Mouse (Mus musculus): ENCODE measurements at regions not wholly inside any gene's neighbourhood (a gene's known extent, or its start where the extent isn't known, plus 50 kb on each side); places are given as distances from the start of the nearest gene placed in this dataset.

DNA sequence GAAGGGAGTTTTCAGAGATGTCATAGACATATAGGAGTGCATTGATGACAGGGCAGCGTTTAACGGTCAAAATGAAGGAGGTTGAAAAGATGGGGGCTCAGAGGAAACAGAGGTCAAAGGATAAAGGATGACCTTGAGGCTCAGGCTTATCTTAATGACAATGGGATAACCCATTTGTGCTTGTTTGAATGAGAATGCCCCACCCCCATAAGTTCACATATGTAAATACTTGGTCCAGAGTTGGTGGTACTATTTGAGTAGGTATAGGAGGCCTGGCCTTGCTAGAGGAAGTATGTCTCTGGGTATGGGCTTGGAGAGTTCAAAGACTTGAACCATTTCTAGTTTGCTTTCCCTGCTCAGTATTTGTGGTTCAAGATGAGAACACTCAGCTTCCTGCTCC is 237.4 kb upstream of the Fbxl7 start:
- no peak for DNase-seq

DNA sequence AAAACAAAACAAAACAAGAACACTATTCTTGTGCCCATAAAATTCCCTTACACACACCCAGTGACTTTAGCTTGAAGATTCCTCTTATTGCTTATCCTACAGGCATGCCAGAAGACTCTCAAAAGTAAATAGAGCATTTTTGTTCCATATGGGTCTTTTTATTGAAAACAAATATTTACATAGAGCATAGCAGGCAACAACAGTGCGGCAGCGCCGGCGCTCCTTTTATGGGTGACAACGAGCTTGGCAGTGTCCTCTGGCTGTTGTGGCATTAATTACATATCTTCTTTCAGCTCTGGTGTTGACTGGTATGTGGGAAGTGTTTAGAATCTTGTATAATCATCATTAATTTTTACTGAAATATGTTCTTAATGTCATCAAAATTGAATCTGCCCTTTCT is 242.2 kb upstream of the Fbxl7 start:
- DNase-seq, result no peak

DNA sequence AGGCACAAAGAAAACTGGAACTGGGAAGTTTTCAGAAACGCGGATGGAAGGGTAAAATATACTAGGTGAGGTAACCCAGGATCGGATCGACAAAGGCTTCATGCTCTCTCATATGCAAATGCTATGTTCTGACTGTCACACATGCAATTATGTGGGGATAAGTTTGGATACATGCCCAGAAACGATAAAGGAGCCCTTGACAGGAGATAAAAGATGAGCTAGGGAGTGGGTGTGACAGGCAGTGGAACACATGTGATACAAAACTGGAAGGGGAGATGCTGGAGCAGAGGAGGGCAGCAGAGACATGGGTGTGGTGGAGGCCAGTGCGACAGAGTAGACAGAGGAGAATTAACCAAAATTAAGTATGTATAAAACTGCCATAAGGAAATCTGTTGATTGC is 250.5 kb upstream of the Fbxl7 start:
- DNase-seq, result no peak

DNA sequence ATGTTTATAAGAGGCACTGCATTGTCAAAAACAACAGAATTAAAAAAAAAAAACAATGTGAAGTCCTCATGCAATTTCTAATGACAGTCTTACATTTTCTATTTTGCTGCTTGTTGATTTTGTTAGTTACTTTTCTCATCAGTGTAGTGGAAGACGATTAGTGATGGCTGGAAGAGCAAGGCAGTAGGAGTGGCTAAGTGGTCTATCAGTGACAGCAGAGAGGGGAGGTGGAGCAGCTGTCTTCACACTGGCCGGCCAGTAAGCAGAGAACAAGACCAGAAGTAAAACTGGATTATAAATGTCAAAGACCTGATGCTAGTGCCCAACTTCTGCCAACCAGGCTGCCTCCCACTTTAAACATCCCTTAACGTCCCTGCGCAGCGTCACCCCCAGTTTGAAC is 265.6 kb upstream of the Fbxl7 start:
- no peak for DNase-seq

DNA sequence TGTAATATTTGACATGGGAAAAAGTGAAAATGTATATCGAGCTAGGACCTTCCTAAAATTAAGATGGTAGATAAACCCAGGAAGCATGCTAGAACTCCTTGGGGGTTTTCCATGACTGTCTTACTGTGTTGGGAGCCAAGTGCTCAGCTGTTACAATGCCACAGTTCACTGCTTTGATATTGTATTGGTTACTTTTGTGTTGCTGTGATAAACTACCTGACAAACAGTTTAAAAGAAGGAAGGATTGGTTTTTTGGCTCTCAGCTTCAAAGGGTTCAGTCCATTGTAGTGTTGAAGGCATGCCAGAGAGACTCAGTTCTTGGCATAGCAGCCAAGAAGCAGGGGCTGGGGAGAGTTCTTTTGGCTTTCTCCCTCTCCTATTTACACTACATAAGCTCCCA is 272.1 kb upstream of the Fbxl7 start:
- no peak for DNase-seq

DNA sequence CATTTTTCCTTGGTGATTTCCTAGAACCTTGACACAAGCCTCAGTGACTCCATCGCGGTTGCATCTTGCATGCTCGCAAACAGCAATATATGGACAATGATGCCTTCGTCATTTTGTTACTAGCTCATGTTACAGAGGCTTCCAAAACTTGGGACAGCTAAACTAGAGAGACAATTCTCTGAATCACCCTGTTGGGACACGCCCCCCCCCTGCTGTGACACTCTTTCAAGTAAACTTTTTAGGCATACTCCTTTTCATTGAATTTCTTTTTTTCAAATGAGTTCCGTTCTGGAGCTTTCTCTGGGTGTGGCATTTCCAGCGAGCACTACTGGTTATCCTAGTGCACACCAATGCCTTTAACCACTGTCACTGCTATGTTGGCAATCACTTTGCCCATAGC is 274.5 kb upstream of the Fbxl7 start:
- no peak for DNase-seq

DNA sequence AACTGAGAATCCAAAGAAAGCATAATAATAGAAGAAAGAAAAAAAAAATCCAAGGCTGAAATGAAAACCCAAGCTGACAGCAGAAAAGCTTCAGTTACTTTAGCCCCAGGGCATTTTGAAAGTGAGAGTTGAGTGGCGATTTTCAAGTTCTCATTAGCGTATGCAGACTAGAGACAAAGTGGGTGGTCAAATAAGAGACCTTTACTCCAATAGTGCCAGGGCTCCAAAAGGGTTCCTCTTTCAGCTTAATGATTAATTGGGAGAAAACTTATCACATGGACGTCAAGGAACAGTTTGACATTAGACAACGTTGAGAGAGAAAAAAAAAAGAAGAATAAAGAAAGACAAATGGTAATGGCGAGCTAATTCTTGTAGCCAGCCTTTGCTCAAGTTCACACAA is 278.1 kb upstream of the Fbxl7 start:
- no peak for DNase-seq

DNA sequence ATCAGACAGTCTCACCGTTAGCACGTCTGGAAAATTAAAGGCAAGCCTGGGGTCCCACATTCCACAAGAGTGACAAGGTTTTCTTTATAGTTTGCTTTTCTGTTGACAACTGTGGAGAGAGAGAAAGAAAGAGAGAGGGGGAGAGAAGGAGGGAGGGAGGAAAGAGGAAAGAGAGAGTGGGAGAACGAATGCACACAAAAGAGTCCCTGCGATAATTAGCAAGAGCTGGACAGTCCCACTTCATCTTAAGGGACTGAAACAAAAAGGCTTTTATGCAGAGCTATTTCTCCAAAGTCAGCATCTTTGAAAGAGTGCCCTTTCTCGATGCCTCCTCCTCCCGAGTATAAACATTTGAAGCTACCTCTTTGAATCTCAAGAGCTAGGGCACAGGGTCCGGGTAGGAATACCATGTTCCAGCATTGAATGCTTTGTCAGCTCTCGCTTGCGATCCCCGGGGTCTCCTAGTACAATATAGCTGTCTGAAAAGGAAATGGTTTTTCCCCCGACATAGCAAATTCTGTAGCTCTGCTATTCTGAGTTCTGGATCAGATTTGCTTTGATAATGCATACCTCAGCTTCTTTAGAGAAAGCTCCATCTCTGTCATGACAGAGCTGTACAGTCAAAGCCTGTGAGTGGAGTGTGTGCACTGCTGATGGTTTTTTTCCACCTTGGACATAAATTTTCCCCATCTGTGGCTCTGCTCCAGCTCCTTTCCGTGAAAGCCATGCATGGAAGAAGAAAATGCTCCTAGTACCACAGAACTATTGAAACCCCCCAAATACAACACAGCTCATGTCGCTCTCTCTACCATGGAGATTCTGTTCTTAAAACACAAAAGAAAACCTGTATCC is 282.9 kb upstream of the Fbxl7 start:
- no peak for DNase-seq

DNA sequence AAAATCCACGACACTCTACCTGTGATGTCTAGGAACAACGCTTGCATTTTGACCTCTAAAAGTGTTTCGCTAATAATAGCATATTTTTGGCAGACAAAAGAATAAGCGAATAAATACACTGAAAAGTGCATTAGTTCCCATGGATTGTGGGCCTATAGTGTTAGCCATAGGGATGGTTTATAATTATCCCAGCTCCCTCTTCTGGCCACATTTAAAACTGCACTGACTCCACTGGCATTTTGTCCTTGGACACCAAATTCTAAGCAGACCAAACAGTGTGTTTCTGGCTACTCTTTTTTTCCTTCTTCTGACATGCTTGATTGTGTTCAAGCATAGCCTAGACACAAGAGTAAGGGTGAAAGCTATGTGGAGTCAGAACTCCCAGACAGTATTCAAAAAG is 276.8 kb upstream of the Ank start:
- DNase-seq, result peak; percentile 36

DNA sequence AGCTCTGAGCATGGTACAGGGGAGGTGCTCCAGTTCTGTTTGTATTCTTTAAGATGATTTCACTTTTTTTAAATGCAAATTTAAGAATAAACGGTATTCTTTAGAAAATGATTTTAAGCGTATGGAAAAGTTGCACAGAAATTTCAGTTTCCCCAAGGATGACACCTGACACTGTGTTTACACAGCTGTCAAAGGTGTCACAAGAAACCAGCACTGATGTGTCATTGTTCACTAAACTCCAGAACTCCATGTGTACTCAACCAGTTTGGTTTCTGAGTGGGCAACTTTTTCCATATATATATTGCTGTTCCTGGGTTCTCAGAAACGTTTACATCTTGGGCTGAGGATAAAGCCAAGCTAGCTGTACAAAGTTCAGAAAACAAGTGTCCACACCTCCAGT is 265.0 kb upstream of the Ank start:
- no peak for DNase-seq

DNA sequence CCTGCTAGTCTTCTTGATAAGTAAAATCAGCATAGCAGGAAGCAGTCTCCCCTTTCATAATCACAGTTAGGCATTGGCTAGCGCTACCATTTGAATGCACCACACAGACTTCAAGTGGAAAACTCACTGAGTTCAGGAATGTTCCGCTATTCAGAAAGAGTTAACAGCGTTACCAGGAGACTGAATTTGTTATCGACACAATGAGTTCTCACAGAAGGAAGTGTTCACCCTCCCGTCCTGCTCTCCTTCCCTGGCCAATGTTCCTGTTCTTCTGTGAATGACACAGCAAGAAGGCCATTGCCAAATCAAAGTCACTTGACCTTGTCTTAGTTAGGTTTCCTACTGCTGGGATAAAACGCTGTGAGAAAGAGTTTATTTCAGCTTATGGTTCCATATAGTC is 261.6 kb upstream of the Ank start:
- DNase-seq, result no peak

DNA sequence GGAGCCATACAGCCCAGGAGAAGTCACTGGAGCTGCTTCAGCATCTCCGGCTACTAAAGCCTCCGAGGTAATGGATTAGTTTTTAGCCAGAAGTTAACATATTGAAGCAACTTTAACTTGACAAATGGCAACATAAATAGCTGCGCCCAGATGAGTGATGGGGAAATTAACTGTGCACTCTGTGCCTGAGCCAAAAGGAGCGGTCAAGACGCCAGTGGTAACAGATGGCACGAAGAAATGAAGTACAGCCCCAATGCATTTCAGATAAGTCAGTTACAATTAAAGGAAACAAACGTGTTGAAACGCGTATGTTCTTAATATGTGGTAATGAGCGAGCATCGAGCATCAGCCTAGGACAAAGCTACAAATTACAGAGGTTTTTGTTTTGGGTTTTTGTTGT is 259.0 kb upstream of the Ank start:
- DNase-seq, result no peak

DNA sequence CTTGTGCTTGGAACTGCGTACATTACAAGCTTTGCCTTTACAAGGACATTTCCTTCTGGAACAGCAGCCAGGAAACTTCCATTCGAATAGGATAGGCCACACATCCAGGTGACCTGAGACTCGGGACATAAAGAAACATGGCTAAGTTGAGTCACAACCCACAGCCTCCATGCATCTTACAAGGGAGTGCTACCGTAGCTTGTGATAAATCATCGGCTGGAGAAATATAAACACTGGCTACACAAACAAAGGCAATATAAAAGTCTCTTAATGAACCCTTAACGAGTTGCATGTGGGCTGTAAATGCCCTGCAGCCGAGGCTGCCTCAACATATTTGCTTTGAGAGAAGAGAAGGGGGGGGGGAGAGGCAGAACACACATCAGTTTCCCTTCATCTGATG is 250.1 kb upstream of the Ank start:
- no peak for DNase-seq

DNA sequence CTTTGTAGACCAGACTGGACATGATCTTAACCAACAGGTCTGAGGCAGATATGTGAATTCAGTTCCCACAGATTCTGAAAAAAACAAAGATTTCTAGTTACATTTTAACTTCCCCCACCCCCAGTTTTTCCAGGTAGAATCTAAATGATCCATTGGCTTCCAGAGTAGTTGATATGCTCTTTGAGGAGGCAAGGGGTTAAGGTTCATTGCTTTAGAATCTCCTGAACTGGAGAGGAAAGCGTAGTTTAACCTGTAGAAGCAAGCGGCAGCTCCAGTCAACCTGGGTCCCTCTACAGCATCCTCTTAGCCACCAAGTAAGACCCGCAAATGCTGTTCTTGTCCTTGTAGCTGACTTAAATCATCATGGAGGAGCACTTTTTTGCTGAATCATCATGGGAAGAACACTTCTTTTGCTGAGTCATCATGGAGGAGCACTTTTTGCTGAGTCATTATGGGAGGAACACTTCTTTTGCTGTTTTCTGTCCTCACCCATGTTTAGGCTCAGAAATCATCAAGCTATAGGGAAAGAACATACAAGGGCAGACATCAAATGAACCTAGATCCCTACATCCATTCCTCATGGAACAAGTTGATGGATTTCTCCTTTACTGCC is 247.2 kb upstream of the Ank start:
- no peak for DNase-seq

DNA sequence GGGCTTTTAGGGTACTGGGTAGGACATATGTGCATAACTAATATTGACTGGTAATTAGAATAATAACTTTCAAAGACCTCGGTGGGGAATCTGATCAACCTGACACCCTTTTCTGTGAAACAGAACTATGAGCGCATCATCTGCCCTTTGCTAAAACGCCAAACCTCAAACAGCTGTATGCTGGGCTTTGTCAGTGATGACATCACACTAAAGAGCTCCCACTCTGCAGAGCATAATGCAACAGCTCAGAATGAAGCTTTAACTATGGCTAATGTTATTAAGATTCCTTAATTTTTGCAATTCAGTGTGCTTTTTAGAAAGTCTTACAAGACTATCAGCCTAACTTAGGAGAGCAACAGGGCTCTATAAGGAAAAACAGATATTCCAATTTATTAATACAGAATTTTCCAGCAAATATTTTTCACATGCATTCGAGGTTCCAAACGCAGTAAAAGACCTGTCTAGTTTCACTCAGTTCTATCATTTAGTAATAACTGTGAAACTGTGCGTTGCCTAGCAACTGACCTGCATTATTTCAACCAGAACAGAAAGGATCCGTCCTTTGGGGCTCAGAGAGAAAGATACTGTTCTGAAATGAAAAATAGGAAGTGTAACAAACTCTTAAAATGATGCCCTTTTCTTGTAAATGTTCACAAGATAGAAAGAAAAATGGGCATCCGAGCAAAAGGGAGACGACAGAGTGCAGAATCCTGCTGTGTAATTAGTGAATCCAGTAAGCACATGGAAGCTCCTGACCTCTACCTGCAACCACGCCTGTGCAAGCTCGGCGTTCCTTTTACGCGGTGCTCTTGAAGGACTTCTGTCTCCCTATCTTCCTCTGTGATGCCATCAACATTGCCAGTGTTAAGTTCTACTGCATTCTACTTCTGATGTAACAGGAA is 242.6 kb upstream of the Ank start:
- DNase-seq, result no peak

DNA sequence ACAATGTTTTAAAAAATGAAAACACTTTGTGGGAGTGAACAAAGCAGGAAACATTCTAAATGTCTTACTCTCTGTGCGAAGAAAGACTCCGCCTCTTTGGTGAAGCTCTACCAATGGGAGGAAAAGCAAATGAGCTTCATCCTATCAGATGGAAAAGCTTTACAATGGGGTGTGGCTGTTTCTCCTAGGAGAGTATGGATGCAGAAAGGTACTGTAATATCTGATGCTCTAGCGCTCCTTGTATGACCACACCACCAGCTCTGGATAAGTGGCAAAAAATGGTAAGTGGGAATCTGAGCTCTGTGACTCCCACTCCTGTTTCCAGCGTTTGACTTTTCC is 242.0 kb upstream of the Ank start:
- DNase-seq, result no peak

DNA sequence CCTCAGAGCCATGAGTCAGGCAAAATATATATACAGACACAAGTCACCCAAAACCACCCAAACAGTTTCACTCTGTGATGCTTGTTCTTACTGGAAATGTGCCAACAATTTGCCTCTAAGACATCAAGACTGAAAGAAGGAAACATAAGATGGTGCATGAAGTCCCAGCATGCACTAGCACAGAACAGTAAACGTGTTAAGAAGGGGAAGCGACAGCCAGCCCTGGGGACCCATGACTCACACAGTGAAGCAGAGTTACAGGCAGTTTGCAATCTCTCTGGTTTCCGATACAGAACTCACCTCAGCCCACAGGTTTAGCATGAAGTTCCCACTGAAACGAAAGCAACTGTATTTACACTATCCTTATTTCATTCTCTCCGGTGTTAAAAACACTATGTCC is 233.7 kb upstream of the Ank start:
- DNase-seq, result no peak

DNA sequence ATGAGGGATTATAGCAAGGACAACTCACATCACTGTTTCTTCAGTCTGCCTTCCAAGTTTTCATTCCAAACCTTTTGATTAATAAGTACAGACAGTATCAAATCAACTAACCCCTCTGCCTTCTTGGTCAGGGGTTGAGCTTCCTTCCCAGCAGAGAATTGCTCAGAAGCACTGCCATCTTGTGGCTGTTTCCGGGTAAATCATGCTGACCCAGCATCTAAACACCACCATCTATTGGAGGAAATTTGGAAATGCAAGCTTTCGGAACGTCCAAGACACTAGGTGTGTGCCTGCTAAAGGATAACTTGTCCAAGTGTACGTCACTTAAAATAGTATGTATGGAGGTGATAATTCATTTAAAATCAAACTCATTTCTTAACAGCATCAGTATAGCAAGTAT is 231.7 kb upstream of the Ank start:
- DNase-seq, result peak; percentile 53

DNA sequence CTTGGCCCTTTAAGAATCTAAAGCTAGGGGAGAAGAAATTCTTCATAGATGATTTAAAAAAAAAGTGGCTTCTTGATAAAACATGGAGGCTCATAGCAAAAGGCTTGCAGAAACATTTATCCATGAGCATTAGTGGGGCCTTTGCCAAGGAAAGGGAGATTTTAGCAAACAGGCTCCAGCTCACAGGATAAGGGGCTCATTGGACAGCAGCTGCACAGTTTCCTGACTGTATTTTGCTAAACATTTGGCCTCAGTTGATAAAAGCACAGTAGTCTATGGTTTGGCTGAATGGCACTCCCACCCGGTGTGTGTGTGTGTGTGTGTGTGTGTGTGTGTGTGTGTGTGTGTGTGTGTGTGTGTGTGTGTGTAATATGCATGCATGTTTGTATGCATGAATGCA is 228.2 kb upstream of the Ank start:
- DNase-seq, result no peak

DNA sequence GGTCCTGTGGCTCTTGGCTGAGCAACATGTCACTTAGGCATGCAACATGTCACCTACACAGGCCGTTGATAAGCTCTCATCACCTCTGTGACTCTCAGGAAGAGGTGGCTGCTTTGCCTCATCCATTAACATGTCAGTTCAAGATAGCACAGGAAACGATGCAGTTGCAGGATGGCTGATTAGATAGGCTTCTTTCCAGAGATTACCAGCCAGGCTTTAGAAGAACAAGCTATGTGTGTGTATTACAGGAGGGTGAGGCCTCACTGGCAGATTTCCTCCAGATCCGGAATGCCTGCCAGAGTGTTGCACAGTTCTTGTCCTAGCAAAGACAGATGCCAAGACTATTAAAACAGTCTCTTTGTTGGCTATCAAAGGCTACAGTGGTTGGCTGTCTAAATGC is 220.2 kb upstream of the Ank start:
- no peak for DNase-seq

DNA sequence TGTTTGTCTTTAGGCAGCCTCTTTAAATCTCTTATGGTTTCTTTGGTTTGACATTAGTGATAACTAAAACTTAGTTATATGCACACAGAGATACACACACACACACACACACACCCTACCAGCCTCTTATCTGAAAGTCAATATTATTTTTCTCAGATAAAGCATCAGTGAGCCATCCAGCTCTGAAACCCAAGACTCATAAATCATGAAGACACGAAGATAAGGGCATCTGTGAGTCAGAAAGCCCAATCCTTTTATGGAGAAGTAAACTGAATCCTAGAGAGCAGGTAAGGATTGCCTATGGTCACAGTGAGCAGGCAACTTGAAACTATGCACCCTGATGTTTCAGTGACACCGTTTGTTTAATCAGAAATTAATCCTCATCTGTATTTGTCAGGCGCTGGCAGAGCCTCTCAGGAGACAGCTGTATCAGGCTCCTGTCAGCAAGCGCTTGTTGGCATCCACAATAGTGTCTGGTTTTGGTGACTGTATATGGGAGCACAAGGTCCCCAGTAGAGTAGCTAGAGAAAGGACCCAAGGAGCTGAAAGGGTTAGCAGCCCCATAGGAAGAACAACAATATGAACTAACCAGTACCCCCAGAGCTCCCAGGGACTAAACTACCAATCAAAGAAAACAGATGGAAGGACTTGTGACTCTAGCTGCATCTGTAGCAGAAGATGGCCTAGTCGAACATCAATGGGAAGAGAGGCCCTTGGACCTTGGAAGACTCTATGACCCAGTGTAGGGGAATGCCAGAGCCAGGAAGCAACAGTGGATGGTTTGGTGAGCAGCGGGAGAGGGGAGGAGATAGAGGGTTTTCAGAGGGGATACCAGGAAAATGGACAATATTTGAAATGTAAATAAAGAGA is 207.3 kb upstream of the Ank start:
- DNase-seq, result no peak

DNA sequence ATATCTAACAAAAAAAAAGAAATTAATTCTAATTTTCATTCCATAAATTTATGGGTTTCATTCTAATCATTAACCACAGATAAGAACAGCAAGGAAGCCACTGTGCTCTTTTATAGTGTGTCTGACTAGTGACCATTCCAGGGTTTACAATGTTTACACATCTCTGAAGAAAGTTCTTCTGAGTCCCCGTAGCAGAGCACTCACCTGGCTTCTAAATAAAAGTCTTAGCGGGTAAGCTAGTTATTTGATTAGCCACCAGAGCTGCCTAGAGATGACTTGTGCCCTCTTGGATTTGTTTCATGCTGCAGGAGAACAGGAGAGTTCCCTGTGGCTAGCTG is 206.7 kb upstream of the Ank start:
- no peak for DNase-seq

DNA sequence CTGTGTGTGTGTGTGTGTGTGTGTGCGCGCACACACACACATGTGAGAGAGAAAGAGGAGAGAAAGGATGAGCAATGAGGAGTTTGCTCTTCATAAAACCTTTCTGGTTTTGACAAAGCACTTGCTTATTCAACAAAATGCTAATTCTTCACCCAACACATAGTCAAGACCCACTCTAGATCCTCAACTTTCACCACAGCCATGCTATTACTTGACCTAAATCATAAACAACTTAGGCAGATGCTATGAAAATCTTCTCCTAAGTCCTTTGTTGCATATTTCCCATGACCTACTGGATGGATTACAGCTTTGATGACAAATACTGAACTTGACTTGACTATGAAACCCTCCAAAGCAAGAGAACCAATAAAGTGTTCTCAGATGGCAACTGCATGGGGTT is 196.3 kb upstream of the Ank start:
- DNase-seq, result no peak
